Comparison of ENCODE assay signal across 28 mouse cellular contexts in genomic region chr12:57098371-57098770, GRCm38 (mm10).
DNase-seq lines count a peak whose midpoint lies in the region; ATAC-seq and TF ChIP-seq lines count a peak whose summit lies in the region.
"Had no signal": no experiment of that assay in that cellular context is flagged by ENCODE, and none has a peak within 500 bp of the region (broad histone marks: within the 10 kb centered on the region; RNA-seq: fewer than 3 reads in every experiment).

No protein-coding gene starts in this region.

- TF ChIP-seq POLR2A in liver, adult 2 months (IDR thresholded peaks at IDR 0.05; ENCODE audit: extremely low read depth, insufficient read depth, low read length): no peak

- TF ChIP-seq CTCF in liver, adult 2 months (IDR thresholded peaks at IDR 0.05; ENCODE audit: low read depth, low read length): no peak

- no peak for ATAC-seq in liver, embryonic 12.5 days
- ATAC-seq in hindbrain, embryonic 16.5 days: no peak
- ATAC-seq: CD4-positive, CD25-positive, alpha-beta regulatory T cell, adult 4 months; forebrain, embryonic 14.5 days; forebrain, embryonic 16.5 days; Patski had no signal

- H3K27me3 ChIP-seq in liver, adult 2 months (ENCODE audit: control insufficient read depth, insufficient read depth, low read length): no peaks in the 10 kb centered on the region
- no peaks in the 10 kb centered on the region for H3K27me3 ChIP-seq in liver, embryonic 12.5 days (replicated peaks)
- H3K27me3 ChIP-seq in hindbrain, embryonic 16.5 days (replicated peaks; ENCODE audit: control insufficient read depth, insufficient read depth, low read length): no peaks in the 10 kb centered on the region
- H3K27me3 ChIP-seq: CH12.LX; embryonic facial prominence, embryonic 13.5 days; embryonic facial prominence, embryonic 15.5 days; forebrain, embryonic 12.5 days; Patski had no signal

- no peaks in the 10 kb centered on the region for H3K79me2 ChIP-seq in liver, adult 2 months (ENCODE audit: control insufficient read depth, insufficient read depth, low read length)

- H3K4me2 ChIP-seq in liver, embryonic 12.5 days: no peak overlapping the region
- H3K4me2 ChIP-seq in hindbrain, embryonic 16.5 days (ENCODE audit: low read length): no peak overlapping the region
- H3K4me2 ChIP-seq: embryonic facial prominence, embryonic 13.5 days; embryonic facial prominence, embryonic 15.5 days; forebrain, embryonic 12.5 days had no signal

- no peaks in the 10 kb centered on the region for H3K9me3 ChIP-seq in liver, embryonic 12.5 days (replicated peaks)
- no peaks in the 10 kb centered on the region for H3K9me3 ChIP-seq in hindbrain, embryonic 16.5 days (ENCODE audit: control insufficient read depth, low read length)
- H3K9me3 ChIP-seq: embryonic facial prominence, embryonic 13.5 days; embryonic facial prominence, embryonic 15.5 days; forebrain, embryonic 10.5 days; forebrain, embryonic 12.5 days; G1E had no signal

- DNase-seq in liver, adult 2 months (ENCODE audit: extremely low read depth, low read depth, low spot score): peak; percentile 50
- peak; percentile 40 for DNase-seq in R1 (ENCODE audit: low read depth, low spot score)
- peak; percentile 71 for DNase-seq in ZHBTc4 (ENCODE audit: low read depth, low spot score)
- DNase-seq in left cerebral cortex, postnatal 10 days (ENCODE audit: extremely low spot score in 1 of 2, low spot score in 2 of 2): no peak
- DNase-seq: adrenal gland, adult 2 months; adrenal gland, postnatal 10 days; adrenal gland, postnatal 25 days; B cell, adult 2 months; cerebellum, adult 11 months; cerebellum, adult 18-20 months; cerebellum, adult 8-10 months; cerebellum, adult 9-11 months; cerebellum, postnatal 14 days; cerebellum, postnatal 36 days; embryo, embryonic 11 days had no signal

- no peaks in the 10 kb centered on the region for H3K4me1 ChIP-seq in liver, adult 2 months (ENCODE audit: control insufficient read depth, insufficient read depth, low read length)
- H3K4me1 ChIP-seq in liver, embryonic 12.5 days: peaks cover 20% of the 10 kb centered on the region
- H3K4me1 ChIP-seq in hindbrain, embryonic 16.5 days (ENCODE audit: control insufficient read depth, insufficient read depth, low read depth, low read length): no peaks in the 10 kb centered on the region
- H3K4me1 ChIP-seq: embryonic facial prominence, embryonic 13.5 days; embryonic facial prominence, embryonic 15.5 days; forebrain, embryonic 10.5 days; forebrain, embryonic 12.5 days had no signal

- intact Hi-C loops in left cerebral cortex, postnatal 10 days (cut with DNase I): no loop called here

- H3K36me3 ChIP-seq in liver, adult 2 months (ENCODE audit: control insufficient read depth, insufficient read depth, low read length): no peaks in the 10 kb centered on the region
- H3K36me3 ChIP-seq in liver, embryonic 12.5 days: no peaks in the 10 kb centered on the region
- H3K36me3 ChIP-seq in hindbrain, embryonic 16.5 days (ENCODE audit: control insufficient read depth, insufficient read depth, low read length): no peaks in the 10 kb centered on the region
- H3K36me3 ChIP-seq: embryonic facial prominence, embryonic 13.5 days; embryonic facial prominence, embryonic 15.5 days; forebrain, embryonic 10.5 days; forebrain, embryonic 12.5 days; G1E had no signal

- no peak overlapping the region for H3K27ac ChIP-seq in liver, adult 2 months (replicated peaks; ENCODE audit: insufficient read depth, low read depth, low read length)
- H3K27ac ChIP-seq in liver, embryonic 12.5 days: no peak overlapping the region
- no peak overlapping the region for H3K27ac ChIP-seq in hindbrain, embryonic 16.5 days (ENCODE audit: low read depth, low read length)
- H3K27ac ChIP-seq: embryonic facial prominence, embryonic 13.5 days; embryonic facial prominence, embryonic 15.5 days; forebrain, embryonic 10.5 days; forebrain, embryonic 12.5 days had no signal

- 43% methylated on average over 5 of the region's 5 CpGs for WGBS in liver, adult 2 months
- WGBS in liver, embryonic 12.5 days (ENCODE audit: insufficient replicate concordance): 77% methylated on average over 5 of the region's 5 CpGs
- 87% methylated on average over 5 of the region's 5 CpGs for WGBS in hindbrain, embryonic 16.5 days

- H3K9ac ChIP-seq in liver, adult 2 months (ENCODE audit: low read depth, low read length): no peak overlapping the region
- H3K9ac ChIP-seq in liver, embryonic 12.5 days: no peak overlapping the region
- no peak overlapping the region for H3K9ac ChIP-seq in hindbrain, embryonic 16.5 days (ENCODE audit: low read depth, low read length)
- H3K9ac ChIP-seq: embryonic facial prominence, embryonic 13.5 days; embryonic facial prominence, embryonic 15.5 days; forebrain, embryonic 12.5 days had no signal

- H3K4me3 ChIP-seq in liver, adult 2 months (ENCODE audit: insufficient read depth, low read depth, low read length): no peak overlapping the region
- no peak overlapping the region for H3K4me3 ChIP-seq in liver, embryonic 12.5 days
- no peak overlapping the region for H3K4me3 ChIP-seq in hindbrain, embryonic 16.5 days (ENCODE audit: low read length)
- H3K4me3 ChIP-seq: embryonic facial prominence, embryonic 13.5 days; embryonic facial prominence, embryonic 15.5 days; erythroblast, embryonic 14.5 days; forebrain, embryonic 10.5 days; forebrain, embryonic 12.5 days had no signal

Comparison
In these comparisons a context has a peak if more than half of its experiments do, and no peak if none do; other contexts are left out.
1. DNase-seq: peak in liver, adult 2 months (single experiment), R1 (single experiment) and ZHBTc4 (single experiment); none in left cerebral cortex, postnatal 10 days (0 of 2).